Mouse (Mus musculus): Measurements from ENCODE around the gene Pdk4. TPM values are rescaled to one million over a fixed set of nuclear protein-coding genes. Genes with fewer than 3 reads are reported as not detected.

The Pdk4 gene
- total RNA-seq (2021) = 10 to 100 TPM; 11.1 to 14.1 TPM

- DNase-seq (ENCODE audit: extremely low spot score in 1 of 2, low spot score in 1 of 2) = peak; percentile 18 to 45
Measured at GRCm38 (mm10) chr6:5495961-5496853, at the start of gene Pdk4. Gene Pdk4, minus strand, starts transcription at chr6:5496309.

- DNase-seq (ENCODE audit: extremely low spot score in 1 of 2, low spot score in 1 of 2) = no peak
Measured at GRCm38 (mm10) chr6:5537855-5538365, 41.8 kb upstream of the Pdk4 start.

- DNase-seq (ENCODE audit: extremely low spot score in 1 of 2, low spot score in 1 of 2) = no peak
Measured at GRCm38 (mm10) chr6:5535754-5536153, 39.6 kb upstream of the Pdk4 start.

GRCm38 (mm10) chr6:5517091-5517490 lies 21.0 kb upstream of the Pdk4 start:
- no peak for DNase-seq (ENCODE audit: extremely low spot score in 1 of 2, low spot score in 1 of 2)

GRCm38 (mm10) chr6:5509757-5510156 lies 13.6 kb upstream of the Pdk4 start:
- DNase-seq (ENCODE audit: extremely low spot score in 1 of 2, low spot score in 1 of 2) = no peak

GRCm38 (mm10) chr6:5509303-5509702 lies 13.2 kb upstream of the Pdk4 start:
- no peak for DNase-seq (ENCODE audit: extremely low spot score in 1 of 2, low spot score in 1 of 2)

GRCm38 (mm10) chr6:5507821-5508220 lies 11.7 kb upstream of the Pdk4 start:
- DNase-seq (ENCODE audit: extremely low spot score in 1 of 2, low spot score in 1 of 2) = no peak

GRCm38 (mm10) chr6:5506271-5506670 lies 10.2 kb upstream of the Pdk4 start:
- DNase-seq (ENCODE audit: extremely low spot score in 1 of 2, low spot score in 1 of 2) = no peak

- no peak for DNase-seq (ENCODE audit: extremely low spot score in 1 of 2, low spot score in 1 of 2)
Measured at GRCm38 (mm10) chr6:5502810-5503209, 6.7 kb upstream of the Pdk4 start.

GRCm38 (mm10) chr6:5501551-5501950 lies 5.4 kb upstream of the Pdk4 start:
- no peak for DNase-seq (ENCODE audit: extremely low spot score in 1 of 2, low spot score in 1 of 2)

GRCm38 (mm10) chr6:5498740-5499139 lies 2.6 kb upstream of the Pdk4 start:
- no peak for DNase-seq (ENCODE audit: extremely low spot score in 1 of 2, low spot score in 1 of 2)

- DNase-seq (ENCODE audit: extremely low spot score in 1 of 2, low spot score in 1 of 2) = no peak
Measured at GRCm38 (mm10) chr6:5496854-5497235, 736 bp upstream of the Pdk4 start.

GRCm38 (mm10) chr6:5485028-5485427 lies 11.1 kb downstream of the Pdk4 start:
- DNase-seq (ENCODE audit: extremely low spot score in 1 of 2, low spot score in 1 of 2) = no peak

GRCm38 (mm10) chr6:5482270-5482783 lies 13.8 kb downstream of the Pdk4 start:
- no peak for DNase-seq (ENCODE audit: extremely low spot score in 1 of 2, low spot score in 1 of 2)

GRCm38 (mm10) chr6:5481066-5481465 lies 15.0 kb downstream of the Pdk4 start:
- DNase-seq (ENCODE audit: extremely low spot score in 1 of 2, low spot score in 1 of 2) = no peak

GRCm38 (mm10) chr6:5474021-5474420 lies 22.1 kb downstream of the Pdk4 start:
- no peak for DNase-seq (ENCODE audit: extremely low spot score in 1 of 2, low spot score in 1 of 2)

- DNase-seq (ENCODE audit: extremely low spot score in 1 of 2, low spot score in 1 of 2) = no peak
Measured at GRCm38 (mm10) chr6:5472692-5473091, 23.4 kb downstream of the Pdk4 start.

GRCm38 (mm10) chr6:5470480-5471318 lies 25.4 kb downstream of the Pdk4 start:
- no peak for DNase-seq (ENCODE audit: extremely low spot score in 1 of 2, low spot score in 1 of 2)

- DNase-seq (ENCODE audit: extremely low spot score in 1 of 2, low spot score in 1 of 2) = no peak
Measured at GRCm38 (mm10) chr6:5455836-5456235, 40.3 kb downstream of the Pdk4 start.

GRCm38 (mm10) chr6:5449878-5450277 lies 46.2 kb downstream of the Pdk4 start:
- no peak for DNase-seq (ENCODE audit: extremely low spot score in 1 of 2, low spot score in 1 of 2)

- DNase-seq (ENCODE audit: extremely low spot score in 1 of 2, low spot score in 1 of 2) = no peak
Measured at GRCm38 (mm10) chr6:5448396-5448795, 47.7 kb downstream of the Pdk4 start.

Data from layer of hippocampus, postnatal 25 days (tissue).